Mouse (Mus musculus): ENCODE data around the gene 4930568D16Rik. TPM values are rescaled to one million over a fixed set of nuclear protein-coding genes. Genes with fewer than 3 reads are reported as not detected.

Gene 4930568D16Rik
- polyA plus RNA-seq (2021; fragmentation: Nextera tagmentation): not detected in 2 replicates
- long read RNA-seq, experiment 1: 0 reads
- long read RNA-seq, experiment 2: 0 reads

GRCm38 (mm10) chr2:35367629-35368028 is at the start of gene 4930568D16Rik:
Gene 4930568D16Rik (minus strand): TSS chr2:35367729.

GRCm38 (mm10) chr2:35397096-35397495 is 29.6 kb upstream of the 4930568D16Rik start, which contains the start of gene 4930402F06Rik:
Gene 4930402F06Rik (minus strand): TSS chr2:35397175.

GRCm38 (mm10) chr2:35336388-35337280 is 30.9 kb downstream of the 4930568D16Rik start, which contains the start of gene Stom:
Gene Stom (minus strand): TSS chr2:35336976.

Other genes with a start within 250 kb of the 4930568D16Rik start
- gene Rab14, start 166.6 kb downstream of the 4930568D16Rik start, polyA plus RNA-seq (2021; fragmentation: Nextera tagmentation): 360 and 414 TPM in 2 replicates
- gene Gsn, start 111.3 kb downstream of the 4930568D16Rik start, polyA plus RNA-seq (2021; fragmentation: Nextera tagmentation): 68.3 and 75.0 TPM in 2 replicates
- gene Stom, start 30.8 kb downstream of the 4930568D16Rik start, polyA plus RNA-seq (2021; fragmentation: Nextera tagmentation): 6.0 and 7.7 TPM in 2 replicates
- gene 4930402F06Rik, start 29.4 kb upstream of the 4930568D16Rik start, polyA plus RNA-seq (2021; fragmentation: Nextera tagmentation): not detected in 2 replicates
- 1.8 TPM in 2 replicates for gene Ggta1, start 95.5 kb upstream of the 4930568D16Rik start, polyA plus RNA-seq (2021; fragmentation: Nextera tagmentation)
- gene Dab2ip, start 190.5 kb upstream of the 4930568D16Rik start, polyA plus RNA-seq (2021; fragmentation: Nextera tagmentation): 12.3 and 23.7 TPM in 2 replicates